Mouse (Mus musculus): ENCODE data around the gene Glcci1. TPM values are rescaled to one million over a fixed set of nuclear protein-coding genes. Genes with fewer than 3 reads are reported as not detected.

Glcci1 gene
- 187 and 194 TPM in 2 replicates for polyA plus RNA-seq (2012; rRNA removed)

GRCm38 (mm10) chr6:8509551-8509950 lies at the start of gene Glcci1:
Glcci1 (plus strand) TSS chr6:8509600.
- H3K4me3 ChIP-seq (ENCODE audit: control insufficient read depth, insufficient read depth, low read length) = peak within 1 kb of the TSS; percentile 97
- peak within 1 kb of the TSS; percentile 97 for H3K27ac ChIP-seq (ENCODE audit: control insufficient read depth, insufficient read depth, low read length)
- peak; percentile 79 for DNase-seq
- peaks cover 7% of the 10 kb centered on the region for H3K4me1 ChIP-seq (replicated peaks; ENCODE audit: control insufficient read depth, insufficient read depth, low read length)
- no peaks in the 10 kb centered on the region for H3K27me3 ChIP-seq (ENCODE audit: control insufficient read depth, insufficient read depth, low read length)
- WGBS = 1% methylated on average over 47 of the region's 69 CpGs
- peaks cover 16% of the 10 kb centered on the region for H3K36me3 ChIP-seq (ENCODE audit: control insufficient read depth, insufficient read depth, low read length)
- TF ChIP-seq POLR2A (IDR thresholded peaks at IDR 0.05; ENCODE audit: control insufficient read depth, extremely low read depth, insufficient read depth, low read length, poor library complexity) (no peak; the same call in 1 of the 2 replicates), CTCF (IDR thresholded peaks at IDR 0.05; ENCODE audit: borderline replicate concordance, control insufficient read depth, extremely low read depth, insufficient read depth, low read length, poor library complexity) (no peak)

- Histone ChIP-seq H3K4me1 (replicated peaks; ENCODE audit: control insufficient read depth, insufficient read depth, low read length) (peaks cover 11% of the 10 kb centered on the region), H3K4me3 (ENCODE audit: control insufficient read depth, insufficient read depth, low read length) (no peak overlapping the region), H3K27ac (ENCODE audit: control insufficient read depth, insufficient read depth, low read length) (no peak overlapping the region), H3K27me3 (ENCODE audit: control insufficient read depth, insufficient read depth, low read length) (no peaks in the 10 kb centered on the region), H3K36me3 (ENCODE audit: control insufficient read depth, insufficient read depth, low read length) (no peaks in the 10 kb centered on the region)
- DNase-seq = no peak
- TF ChIP-seq CTCF (IDR thresholded peaks at IDR 0.05; ENCODE audit: borderline replicate concordance, control insufficient read depth, extremely low read depth, insufficient read depth, low read length, poor library complexity) (no peak), POLR2A (IDR thresholded peaks at IDR 0.05; ENCODE audit: control insufficient read depth, extremely low read depth, insufficient read depth, low read length, poor library complexity) (no peak)
- WGBS = 96% methylated on average over 2 of the region's 2 CpGs
Measured at GRCm38 (mm10) chr6:8462447-8462846, 47.0 kb upstream of the Glcci1 start.

GRCm38 (mm10) chr6:8465388-8465787 lies 44.0 kb upstream of the Glcci1 start:
- H3K36me3 ChIP-seq (ENCODE audit: control insufficient read depth, insufficient read depth, low read length) = no peaks in the 10 kb centered on the region
- no peak for DNase-seq
- TF ChIP-seq POLR2A (IDR thresholded peaks at IDR 0.05; ENCODE audit: control insufficient read depth, extremely low read depth, insufficient read depth, low read length, poor library complexity) = no peak
- no peak for TF ChIP-seq CTCF (IDR thresholded peaks at IDR 0.05; ENCODE audit: borderline replicate concordance, control insufficient read depth, extremely low read depth, insufficient read depth, low read length, poor library complexity)
- H3K4me3 ChIP-seq (ENCODE audit: control insufficient read depth, insufficient read depth, low read length) = no peak overlapping the region
- peaks cover 11% of the 10 kb centered on the region for H3K4me1 ChIP-seq (replicated peaks; ENCODE audit: control insufficient read depth, insufficient read depth, low read length)
- H3K27me3 ChIP-seq (ENCODE audit: control insufficient read depth, insufficient read depth, low read length) = no peaks in the 10 kb centered on the region
- no peak overlapping the region for H3K27ac ChIP-seq (ENCODE audit: control insufficient read depth, insufficient read depth, low read length)
- WGBS = 51% methylated on average over 1 of the region's 1 CpGs

GRCm38 (mm10) chr6:8465985-8466384 lies 43.4 kb upstream of the Glcci1 start:
- no peak for DNase-seq
- Histone ChIP-seq H3K36me3 (ENCODE audit: control insufficient read depth, insufficient read depth, low read length) (no peaks in the 10 kb centered on the region), H3K4me3 (ENCODE audit: control insufficient read depth, insufficient read depth, low read length) (no peak overlapping the region), H3K4me1 (replicated peaks; ENCODE audit: control insufficient read depth, insufficient read depth, low read length) (peaks cover 11% of the 10 kb centered on the region), H3K27me3 (ENCODE audit: control insufficient read depth, insufficient read depth, low read length) (no peaks in the 10 kb centered on the region), H3K27ac (ENCODE audit: control insufficient read depth, insufficient read depth, low read length) (no peak overlapping the region)
- WGBS = 97% methylated on average over 5 of the region's 5 CpGs
- TF ChIP-seq CTCF (IDR thresholded peaks at IDR 0.05; ENCODE audit: borderline replicate concordance, control insufficient read depth, extremely low read depth, insufficient read depth, low read length, poor library complexity) = no peak
- TF ChIP-seq POLR2A (IDR thresholded peaks at IDR 0.05; ENCODE audit: control insufficient read depth, extremely low read depth, insufficient read depth, low read length, poor library complexity) = no peak

GRCm38 (mm10) chr6:8467667-8468337 lies 41.6 kb upstream of the Glcci1 start:
- peaks cover 10% of the 10 kb centered on the region for H3K4me1 ChIP-seq (replicated peaks; ENCODE audit: control insufficient read depth, insufficient read depth, low read length)
- H3K27ac ChIP-seq (ENCODE audit: control insufficient read depth, insufficient read depth, low read length) = no peak overlapping the region
- H3K36me3 ChIP-seq (ENCODE audit: control insufficient read depth, insufficient read depth, low read length) = no peaks in the 10 kb centered on the region
- no peak overlapping the region for H3K4me3 ChIP-seq (ENCODE audit: control insufficient read depth, insufficient read depth, low read length)
- no peak for DNase-seq
- H3K27me3 ChIP-seq (ENCODE audit: control insufficient read depth, insufficient read depth, low read length) = no peaks in the 10 kb centered on the region
- 92% methylated on average over 10 of the region's 10 CpGs for WGBS
- no peak for TF ChIP-seq POLR2A (IDR thresholded peaks at IDR 0.05; ENCODE audit: control insufficient read depth, extremely low read depth, insufficient read depth, low read length, poor library complexity)
- TF ChIP-seq CTCF (IDR thresholded peaks at IDR 0.05; ENCODE audit: borderline replicate concordance, control insufficient read depth, extremely low read depth, insufficient read depth, low read length, poor library complexity) = no peak

- H3K36me3 ChIP-seq (ENCODE audit: control insufficient read depth, insufficient read depth, low read length) = no peaks in the 10 kb centered on the region
- no peak overlapping the region for H3K27ac ChIP-seq (ENCODE audit: control insufficient read depth, insufficient read depth, low read length)
- no peak overlapping the region for H3K4me3 ChIP-seq (ENCODE audit: control insufficient read depth, insufficient read depth, low read length)
- no peak for DNase-seq
- peaks cover 2% of the 10 kb centered on the region for H3K4me1 ChIP-seq (replicated peaks; ENCODE audit: control insufficient read depth, insufficient read depth, low read length)
- TF ChIP-seq POLR2A (IDR thresholded peaks at IDR 0.05; ENCODE audit: control insufficient read depth, extremely low read depth, insufficient read depth, low read length, poor library complexity) (no peak), CTCF (IDR thresholded peaks at IDR 0.05; ENCODE audit: borderline replicate concordance, control insufficient read depth, extremely low read depth, insufficient read depth, low read length, poor library complexity) (no peak)
- H3K27me3 ChIP-seq (ENCODE audit: control insufficient read depth, insufficient read depth, low read length) = no peaks in the 10 kb centered on the region
- 98% methylated on average over 3 of the region's 3 CpGs for WGBS
Measured at GRCm38 (mm10) chr6:8469918-8470317, 39.5 kb upstream of the Glcci1 start.
